Comparison of ENCODE assay signal across 8 mouse cellular contexts in genomic region chr7:97737256-97737637, GRCm38 (mm10). TPM values are rescaled to one million over a fixed set of nuclear protein-coding genes. Genes with fewer than 3 reads are reported as not detected.
DNase-seq lines count a peak whose midpoint lies in the region; ATAC-seq and TF ChIP-seq lines count a peak whose summit lies in the region.

No protein-coding gene starts in this region.

- peak overlapping the region; percentile 91 for H3K4me2 ChIP-seq in kidney, embryonic 14.5 days (replicated peaks; ENCODE audit: low read depth, low read length)
- peak overlapping the region; percentile 69 for H3K4me2 ChIP-seq in intestine, embryonic 14.5 days (ENCODE audit: low read length)
- H3K4me2 ChIP-seq in midbrain, postnatal 0 days (ENCODE audit: low read depth, low read length, poor library complexity, severe bottlenecking), result peak overlapping the region; percentile 95

- H3K9ac ChIP-seq in kidney, embryonic 14.5 days (ENCODE audit: low read depth, low read length), result peak overlapping the region; percentile 64
- H3K9ac ChIP-seq in intestine, embryonic 14.5 days (ENCODE audit: low read length), result peak overlapping the region; percentile 44
- H3K9ac ChIP-seq in midbrain, postnatal 0 days (replicated peaks; ENCODE audit: low read length, poor library complexity, severe bottlenecking), result peak overlapping the region; percentile 79

- H3K4me1 ChIP-seq in kidney, embryonic 14.5 days (ENCODE audit: control insufficient read depth, insufficient read depth, low read length), result peaks cover 4% of the 10 kb centered on the region
- peaks cover 1% of the 10 kb centered on the region; the same call in 1 of the 2 replicates for H3K4me1 ChIP-seq in cortical plate, adult 2 months (ENCODE audit: control insufficient read depth, insufficient read depth, low read length)
- 0 out of 2 replicates have a peak, but pooled peaks cover 4% of the 10 kb centered on the region for H3K4me1 ChIP-seq in intestine, embryonic 14.5 days (replicated peaks; ENCODE audit: control insufficient read depth, insufficient read depth, low read length)
- no peaks in the 10 kb centered on the region for H3K4me1 ChIP-seq in midbrain, postnatal 0 days (ENCODE audit: insufficient read depth, low read length)

- no peak for TF ChIP-seq CTCF in cortical plate, adult 2 months (IDR thresholded peaks at IDR 0.05; ENCODE audit: extremely low read depth, insufficient read depth, low read length)
- no peak for TF ChIP-seq CTCF in midbrain, postnatal 0 days (IDR thresholded peaks at IDR 0.05)

- no peak for TF ChIP-seq POLR2A in cortical plate, adult 2 months (IDR thresholded peaks at IDR 0.05; ENCODE audit: extremely low read depth, insufficient read depth, low read length)

- 10% methylated on average over 12 of the region's 12 CpGs for WGBS in kidney, embryonic 14.5 days
- WGBS in intestine, embryonic 14.5 days, result 7% methylated on average over 12 of the region's 12 CpGs
- WGBS in midbrain, postnatal 0 days, result 5% methylated on average over 12 of the region's 12 CpGs

- H3K9me3 ChIP-seq in kidney, embryonic 14.5 days (ENCODE audit: control insufficient read depth, low read length), result no peaks in the 10 kb centered on the region
- no peaks in the 10 kb centered on the region for H3K9me3 ChIP-seq in intestine, embryonic 14.5 days (ENCODE audit: control insufficient read depth, low read length)
- H3K9me3 ChIP-seq in midbrain, postnatal 0 days (ENCODE audit: low read length), result no peaks in the 10 kb centered on the region

- DNase-seq in kidney, postnatal 4 days, result no peak
- DNase-seq in intestine, embryonic 14.5 days (ENCODE audit: low spot score), result no peak
- peak; percentile 12 for DNase-seq in midbrain, postnatal 0 days (ENCODE audit: low spot score)
- no peak for DNase-seq in adrenal gland, postnatal 36 days
- no peak for DNase-seq in adrenal gland, adult (ENCODE audit: inconsistent age in 2 of 2, low spot score in 1 of 2)
- no peak for DNase-seq in testis, postnatal 10 days (ENCODE audit: low spot score)

- no peak for ATAC-seq in kidney, embryonic 14.5 days (ENCODE audit: low FRiP score, low TSS enrichment)
- no peak for ATAC-seq in intestine, embryonic 14.5 days (replicated peaks; ENCODE audit: low FRiP score, low TSS enrichment, low read depth)
- ATAC-seq in midbrain, postnatal 0 days (ENCODE audit: low FRiP score), result no peak; the same call in 1 of the 2 replicates

- H3K4me3 ChIP-seq in kidney, embryonic 14.5 days (ENCODE audit: low read length), result peak overlapping the region; percentile 63
- peak overlapping the region; percentile 95 for H3K4me3 ChIP-seq in cortical plate, adult 2 months (ENCODE audit: insufficient read depth, low read length)
- H3K4me3 ChIP-seq in intestine, embryonic 14.5 days (ENCODE audit: low read depth, low read length), result peak overlapping the region; percentile 60
- peak overlapping the region; percentile 73 for H3K4me3 ChIP-seq in midbrain, postnatal 0 days (ENCODE audit: low read depth, low read length)

- no peak overlapping the region for H3K27ac ChIP-seq in kidney, embryonic 14.5 days (ENCODE audit: low read depth, low read length)
- H3K27ac ChIP-seq in cortical plate, adult 2 months (ENCODE audit: insufficient read depth, low read length), result no peak overlapping the region; the same call in 1 of the 2 replicates
- H3K27ac ChIP-seq in intestine, embryonic 14.5 days (ENCODE audit: low read depth), result no peak overlapping the region
- no peak overlapping the region for H3K27ac ChIP-seq in midbrain, postnatal 0 days (ENCODE audit: low read depth, low read length)

- no peaks in the 10 kb centered on the region for H3K27me3 ChIP-seq in kidney, embryonic 14.5 days (ENCODE audit: control insufficient read depth, insufficient read depth, low read length)
- H3K27me3 ChIP-seq in intestine, embryonic 14.5 days (replicated peaks; ENCODE audit: control insufficient read depth, insufficient read depth, low read length), result 0 out of 2 replicates have a peak, but pooled peaks cover 3% of the 10 kb centered on the region
- no peaks in the 10 kb centered on the region for H3K27me3 ChIP-seq in midbrain, postnatal 0 days (ENCODE audit: insufficient read depth, low read length)

- H3K36me3 ChIP-seq in kidney, embryonic 14.5 days (ENCODE audit: control insufficient read depth, insufficient read depth, low read length), result no peaks in the 10 kb centered on the region
- no peaks in the 10 kb centered on the region for H3K36me3 ChIP-seq in intestine, embryonic 14.5 days (ENCODE audit: control insufficient read depth, insufficient read depth, low read length)
- H3K36me3 ChIP-seq in midbrain, postnatal 0 days (ENCODE audit: insufficient read depth, low read length), result no peaks in the 10 kb centered on the region

RNA-seq across cellular contexts. Expression of gene Aqp11, which starts 0.8 kb away (rescaled TPM):
- polyA plus RNA-seq in kidney, embryonic 14.5 days (2014; fragmentation: Nextera tagmentation; extraction: Ambion mirVana), result 12.3 and 12.6 TPM in 2 replicates
- 25.9 and 29.0 TPM in 2 replicates for polyA plus RNA-seq in cortical plate, adult 2 months (2012; rRNA removed)
- polyA plus RNA-seq in intestine, embryonic 14.5 days (2014; fragmentation: Nextera tagmentation; extraction: Ambion mirVana), result 19.7 and 26.3 TPM in 2 replicates
- total RNA-seq in midbrain, postnatal 0 days (2014; rRNA removed), result 13.5 and 13.7 TPM in 2 replicates
- 24.0 and 25.4 TPM in 2 replicates for polyA plus RNA-seq in midbrain, postnatal 0 days (2015; fragmentation: Nextera tagmentation; extraction: Ambion mirVana)
- 1 to 10 TPM; 2.9 to 3.8 TPM for total RNA-seq in adrenal gland, postnatal 36 days (2021)

RNA-seq across cellular contexts. Expression of gene Clns1a, which starts 40.8 kb away (rescaled TPM):
- 237 and 238 TPM in 2 replicates for polyA plus RNA-seq in kidney, embryonic 14.5 days (2014; fragmentation: Nextera tagmentation; extraction: Ambion mirVana)
- polyA plus RNA-seq in cortical plate, adult 2 months (2012; rRNA removed), result 86.9 and 90.4 TPM in 2 replicates
- 187 and 198 TPM in 2 replicates for polyA plus RNA-seq in intestine, embryonic 14.5 days (2014; fragmentation: Nextera tagmentation; extraction: Ambion mirVana)
- 90.2 and 101 TPM in 2 replicates for total RNA-seq in midbrain, postnatal 0 days (2014; rRNA removed)
- polyA plus RNA-seq in midbrain, postnatal 0 days (2015; fragmentation: Nextera tagmentation; extraction: Ambion mirVana), result 157 and 162 TPM in 2 replicates
- total RNA-seq in adrenal gland, postnatal 36 days (2021), result 10 to 100 TPM; 55.6 to 58.4 TPM

RNA-seq across cellular contexts. Expression of gene Pak1, which starts 51.1 kb away (rescaled TPM):
- polyA plus RNA-seq in kidney, embryonic 14.5 days (2014; fragmentation: Nextera tagmentation; extraction: Ambion mirVana), result 13.0 and 22.1 TPM in 2 replicates
- 391 and 412 TPM in 2 replicates for polyA plus RNA-seq in cortical plate, adult 2 months (2012; rRNA removed)
- 39.3 and 42.8 TPM in 2 replicates for polyA plus RNA-seq in intestine, embryonic 14.5 days (2014; fragmentation: Nextera tagmentation; extraction: Ambion mirVana)
- total RNA-seq in midbrain, postnatal 0 days (2014; rRNA removed), result 162 and 193 TPM in 2 replicates
- 131 TPM in 2 replicates for polyA plus RNA-seq in midbrain, postnatal 0 days (2015; fragmentation: Nextera tagmentation; extraction: Ambion mirVana)
- total RNA-seq in adrenal gland, postnatal 36 days (2021), result 10 to 100 TPM; 18.8 to 25.0 TPM
